Mouse (Mus musculus) hindbrain, postnatal 0 days (tissue): ENCODE measurements around the gene Gart. TPM values are rescaled to one million over a fixed set of nuclear protein-coding genes. Genes with fewer than 3 reads are reported as not detected.

Source experiments
- ATAC-seq: fragments of 200-750 bp; cut with Nextera tagmentation; 2 replicates; pipeline ENCODE4 v1.8.0; 2017; ENCODE audit warnings: mild to moderate bottlenecking, moderate TSS enrichment, moderate library complexity
- DNase-seq: peaks from one replicate; pipeline ENCODE4 v3.0.0-alpha.2; 2015; ENCODE audit warnings: low spot score
- H3K27ac ChIP-seq: fragments of 300-500 bp; sonication (generic); 2 replicates; pipeline ENCODE4 v1.5.1; 2014; ENCODE audit warnings: mild to moderate bottlenecking
- H3K27me3 ChIP-seq: fragments of 300-500 bp; sonication (generic); 2 replicates; pipeline ENCODE4 v1.6.1; 2014; ENCODE audit warnings: low read length, mixed read lengths; ENCODE audit not compliant: insufficient read depth
- H3K36me3 ChIP-seq: fragments of 300-500 bp; sonication (generic); 2 replicates; pipeline ENCODE4 v1.6.1; 2014; ENCODE audit warnings: low read length, mixed read lengths; ENCODE audit not compliant: insufficient read depth
- H3K4me1 ChIP-seq: fragments of 300-500 bp; sonication (generic); 2 replicates; pipeline ENCODE4 v1.6.1; 2014; ENCODE audit warnings: antibody characterized with exemption, low read length, mixed read lengths; ENCODE audit not compliant: insufficient read depth
- H3K4me2 ChIP-seq: fragments of 300-500 bp; sonication (generic); 2 replicates; pipeline ENCODE4 v1.6.1; 2014; ENCODE audit warnings: low read depth, mild to moderate bottlenecking, low read length, moderate library complexity, mixed read lengths
- H3K4me3 ChIP-seq: fragments of 300-500 bp; sonication (generic); 2 replicates; pipeline ENCODE4 v1.5.1; 2014; ENCODE audit warnings: low read length
- H3K9ac ChIP-seq: fragments of 300-500 bp; sonication (generic); replicated peaks from 2 replicates; pipeline ENCODE4 v1.6.1; 2014; ENCODE audit warnings: mild to moderate bottlenecking, low read length, moderate library complexity, mixed read lengths
- H3K9me3 ChIP-seq: fragments of 300-500 bp; sonication (generic); 2 replicates; pipeline ENCODE4 v1.6.1; 2016; ENCODE audit warnings: low read length, mixed read lengths
- CTCF ChIP-seq: IDR thresholded peaks from 2 replicates; pipeline ENCODE4 v1.5.1; 2016; ENCODE audit warnings: antibody characterized with exemption, control low read depth, low read depth
- WGBS: fragments of 180-500 bp; shearing (Covaris S2); extraction: QIAGEN DNeasy Blood & Tissue Kit; methylation state at CpG from one replicate; pipeline ENCODE4 v1.1.7; 2014; 5-methylcytosine and 5-hydroxymethylcytosine counted together
- polyA plus RNA-seq: library from polyadenylated mRNA; unstranded; fragments of >200 nt; fragmentation: Nextera tagmentation; extraction: Ambion mirVana; gene quantifications from 2 replicates; pipeline ENCODE4 v1.2.1, GENCODE M21; 2015
- total RNA-seq: library from RNA; depleted of rRNA; stranded (reverse); fragments of >200 nt; gene quantifications from 2 replicates; pipeline ENCODE4 v1.2.3, GENCODE M21; 2014; rRNA removed

Gene Gart
- total and polyA plus RNA-seq, 2 experiments from 2014 or later, result 40.9 to 46.2 TPM

- no peaks in the 10 kb centered on the region for H3K27me3 ChIP-seq
- no peaks in the 10 kb centered on the region for H3K4me1 ChIP-seq
- H3K9ac ChIP-seq, result no peak overlapping the region
- DNase-seq (no peak), ATAC-seq (no peak)
- no peak overlapping the region for H3K4me3 ChIP-seq
- no peak overlapping the region for H3K4me2 ChIP-seq
- no peak for TF ChIP-seq CTCF
- WGBS, result 67% methylated on average over 13 of the region's 13 CpGs
- H3K36me3 ChIP-seq, result peaks cover 4% of the 10 kb centered on the region
- no peaks in the 10 kb centered on the region for H3K9me3 ChIP-seq
- no peak overlapping the region for H3K27ac ChIP-seq
Measured at GRCm38 (mm10) chr16:91575151-91575550, 71.6 kb downstream of the Gart start.

Other genes starting within 250 kb of the Gart start
- gene Il10rb, start 240.8 kb downstream of the Gart start, total RNA-seq, result 4.2 and 7.1 TPM in 2 replicates
- gene Il10rb, start 240.8 kb downstream of the Gart start, polyA plus RNA-seq, result 14.6 and 14.8 TPM in 2 replicates
- 53.1 and 60.5 TPM in 2 replicates for gene Ifnar1, start 161.7 kb downstream of the Gart start, total RNA-seq
- gene Ifnar1, start 161.7 kb downstream of the Gart start, polyA plus RNA-seq, result 33.6 and 34.1 TPM in 2 replicates
- gene Ifngr2, start 99.9 kb downstream of the Gart start, total RNA-seq, result 53.1 and 68.4 TPM in 2 replicates
- 131 and 140 TPM in 2 replicates for gene Ifngr2, start 99.9 kb downstream of the Gart start, polyA plus RNA-seq
- 79.6 and 93.3 TPM in 2 replicates for gene Tmem50b, start 49.2 kb downstream of the Gart start, total RNA-seq
- 107 and 114 TPM in 2 replicates for gene Tmem50b, start 49.2 kb downstream of the Gart start, polyA plus RNA-seq
- gene Dnajc28, start 27.9 kb downstream of the Gart start, total RNA-seq, result 1.7 and 5.3 TPM in 2 replicates
- 2.9 and 3.8 TPM in 2 replicates for gene Dnajc28, start 27.9 kb downstream of the Gart start, polyA plus RNA-seq
- gene Son, start 554 bp upstream of the Gart start, total RNA-seq, result 246 and 254 TPM in 2 replicates
- 95.3 and 97.2 TPM in 2 replicates for gene Son, start 554 bp upstream of the Gart start, polyA plus RNA-seq
- 20.4 and 24.2 TPM in 2 replicates for gene Donson, start 41.8 kb upstream of the Gart start, total RNA-seq
- gene Donson, start 41.8 kb upstream of the Gart start, polyA plus RNA-seq, result 15.3 and 15.7 TPM in 2 replicates
- gene Cryzl1, start 82.0 kb upstream of the Gart start, total RNA-seq, result 28.4 and 67.3 TPM in 2 replicates
- 88.0 and 101 TPM in 2 replicates for gene Cryzl1, start 82.0 kb upstream of the Gart start, polyA plus RNA-seq
- 65.1 and 69.5 TPM in 2 replicates for gene Itsn1, start 82.3 kb upstream of the Gart start, total RNA-seq
- 33.6 and 34.8 TPM in 2 replicates for gene Itsn1, start 82.3 kb upstream of the Gart start, polyA plus RNA-seq